Mouse (Mus musculus) kidney, postnatal 0 days (tissue): ENCODE measurements around the gene Fras1. TPM values are rescaled to one million over a fixed set of nuclear protein-coding genes. Genes with fewer than 3 reads are reported as not detected.

ENCODE experiments used
- ATAC-seq: fragments of 200-750 bp; cut with Nextera tagmentation; replicated peaks from 2 replicates; pipeline ENCODE4 v1.8.0; 2017; ENCODE audit warnings: low read depth, moderate number of reproducible peaks, moderate TSS enrichment, moderate library complexity; ENCODE audit not compliant: low FRiP score
- DNase-seq: peaks from one replicate; pipeline ENCODE4 v3.0.0-alpha.2; 2016; ENCODE audit warnings: low spot score
- H3K27ac ChIP-seq: fragments of 300-500 bp; sonication (generic); 2 replicates; pipeline ENCODE4 v1.5.1; 2014; ENCODE audit warnings: mild to moderate bottlenecking
- H3K27me3 ChIP-seq: fragments of 300-500 bp; sonication (generic); 2 replicates; pipeline ENCODE4 v1.6.1; 2014; ENCODE audit warnings: low read length, mixed read lengths; ENCODE audit not compliant: insufficient read depth
- H3K36me3 ChIP-seq: fragments of 300-500 bp; sonication (generic); 2 replicates; pipeline ENCODE4 v1.6.1; 2014; ENCODE audit warnings: low read length, mixed read lengths; ENCODE audit not compliant: insufficient read depth
- H3K4me1 ChIP-seq: fragments of 300-500 bp; sonication (generic); replicated peaks from 2 replicates; pipeline ENCODE4 v1.6.1; 2014; ENCODE audit warnings: antibody characterized with exemption, low read length, mixed read lengths; ENCODE audit not compliant: insufficient read depth
- H3K4me2 ChIP-seq: fragments of 300-500 bp; sonication (generic); 2 replicates; pipeline ENCODE4 v1.6.1; 2014; ENCODE audit warnings: mild to moderate bottlenecking, low read length, moderate library complexity, mixed read lengths
- H3K4me3 ChIP-seq: fragments of 300-500 bp; sonication (generic); replicated peaks from 2 replicates; pipeline ENCODE4 v1.5.1; 2014; ENCODE audit warnings: low read depth, low read length
- H3K9ac ChIP-seq: fragments of 300-500 bp; sonication (generic); 2 replicates; pipeline ENCODE4 v1.6.1; 2014; ENCODE audit warnings: low read depth, low read length
- H3K9me3 ChIP-seq: fragments of 300-500 bp; sonication (generic); replicated peaks from 2 replicates; pipeline ENCODE4 v1.6.1; 2016; ENCODE audit warnings: low read length, inconsistent platforms, mixed read lengths
- CTCF ChIP-seq: IDR thresholded peaks from 2 replicates; pipeline ENCODE4 v1.5.1; 2016; ENCODE audit warnings: antibody characterized with exemption, low read depth, mild to moderate bottlenecking, moderate library complexity
- WGBS: fragments of 180-500 bp; shearing (Covaris S2); extraction: QIAGEN DNeasy Blood & Tissue Kit; methylation state at CpG from one replicate; pipeline ENCODE4 v1.1.7; 2014; 5-methylcytosine and 5-hydroxymethylcytosine counted together
- polyA plus RNA-seq: library from polyadenylated mRNA; unstranded; fragments of >200 nt; fragmentation: Nextera tagmentation; extraction: Ambion mirVana; gene quantifications from 2 replicates; pipeline ENCODE4 v1.2.1, GENCODE M21; 2015

The Fras1 gene
- polyA plus RNA-seq, 1 experiment from 2014 or later, result 15.8 TPM

DNA sequence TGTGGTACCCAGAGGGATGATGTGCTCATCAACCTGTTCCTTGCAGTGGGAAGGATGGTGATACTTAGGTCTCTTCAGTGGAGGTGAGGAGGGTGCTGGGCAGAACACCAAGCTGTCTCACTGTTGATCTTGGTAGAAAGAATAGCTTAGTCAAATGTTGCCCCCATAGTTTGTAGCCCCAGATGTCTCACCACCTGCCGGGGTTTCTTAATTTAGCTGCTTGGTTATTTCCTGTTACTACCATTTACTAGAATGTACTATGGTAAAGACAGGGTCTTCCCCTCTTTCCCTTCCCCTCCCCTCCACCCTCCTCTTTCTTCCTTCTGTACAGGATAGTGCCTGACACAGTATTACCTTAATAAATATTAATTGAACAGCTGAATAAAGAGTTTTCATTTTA, 118.7 kb downstream of the Fras1 start:
- H3K4me3 ChIP-seq, result no peak overlapping the region
- DNase-seq (no peak), ATAC-seq (no peak)
- H3K27ac ChIP-seq, result no peak overlapping the region
- H3K4me2 ChIP-seq, result no peak overlapping the region
- H3K27me3 ChIP-seq, result no peaks in the 10 kb centered on the region
- no peak overlapping the region for H3K9ac ChIP-seq
- WGBS, result 88% methylated on average over 1 of the region's 1 CpGs
- H3K4me1 ChIP-seq, result no peaks in the 10 kb centered on the region
- H3K36me3 ChIP-seq, result no peaks in the 10 kb centered on the region
- no peaks in the 10 kb centered on the region for H3K9me3 ChIP-seq
- no peak for TF ChIP-seq CTCF

DNA sequence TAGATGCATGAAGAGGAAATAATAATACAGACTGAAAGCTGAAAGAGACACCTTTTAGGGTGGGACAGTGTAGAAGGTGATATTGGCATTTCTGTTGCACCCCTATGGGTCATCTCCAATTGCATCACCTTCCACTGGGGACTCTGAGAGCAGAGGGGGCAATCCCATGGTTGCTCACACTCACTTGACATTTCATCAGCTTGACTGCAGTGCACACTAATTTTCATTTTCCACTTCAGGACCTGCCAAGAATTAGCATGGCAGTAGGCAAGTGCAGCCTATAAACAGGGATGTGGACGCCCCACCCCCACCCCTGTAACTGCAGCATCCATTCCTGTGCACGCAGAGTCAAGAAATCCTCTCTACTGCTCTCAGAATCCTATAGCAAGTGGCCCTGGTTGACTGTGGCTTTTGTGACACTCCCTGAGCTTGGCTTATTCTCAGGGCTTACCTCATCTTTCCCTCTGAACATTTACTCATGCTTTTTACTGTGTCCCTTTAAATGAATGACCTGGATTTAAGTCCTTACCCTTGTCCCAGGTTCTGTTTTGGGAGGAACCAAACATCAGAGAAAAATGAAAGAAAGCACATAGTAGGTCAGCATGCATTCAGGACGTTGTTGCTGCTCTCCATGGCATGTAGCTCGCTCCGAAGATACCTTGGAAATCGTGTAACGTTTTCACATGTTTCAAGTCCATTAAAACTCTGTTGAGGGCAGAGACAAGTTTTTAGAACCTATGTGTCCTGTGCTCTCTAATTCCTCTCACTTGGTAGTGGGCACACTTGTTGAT, 120.9 kb downstream of the Fras1 start:
- Histone ChIP-seq H3K4me2 (no peak overlapping the region), H3K4me3 (no peak overlapping the region), H3K36me3 (no peaks in the 10 kb centered on the region), H3K27ac (no peak overlapping the region), H3K9ac (no peak overlapping the region), H3K27me3 (no peaks in the 10 kb centered on the region), H3K9me3 (no peaks in the 10 kb centered on the region), H3K4me1 (no peaks in the 10 kb centered on the region)
- DNase-seq (no peak), ATAC-seq (no peak)
- no peak for TF ChIP-seq CTCF
- WGBS, result 91% methylated on average over 7 of the region's 7 CpGs

DNA sequence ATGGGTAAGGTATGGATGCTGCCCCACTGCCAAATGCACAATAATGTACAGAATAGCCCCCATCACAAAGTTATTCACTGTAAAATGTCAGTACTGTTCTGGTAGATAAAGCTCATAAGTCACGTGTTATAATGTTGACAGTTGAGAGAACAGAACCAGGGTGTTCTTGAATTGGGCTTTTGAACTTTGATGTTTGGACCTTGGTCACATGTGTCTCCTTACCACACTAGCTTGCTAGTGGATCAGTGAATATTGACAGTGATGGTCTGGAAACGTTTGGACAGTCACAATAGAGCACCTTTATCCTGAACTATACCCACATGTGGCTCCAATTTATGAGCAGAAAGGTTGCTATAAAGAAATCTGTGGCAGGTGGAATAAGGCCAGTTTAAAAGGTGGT, 124.3 kb downstream of the Fras1 start:
- Histone ChIP-seq H3K4me2 (no peak overlapping the region), H3K4me1 (no peaks in the 10 kb centered on the region), H3K4me3 (no peak overlapping the region), H3K27me3 (no peaks in the 10 kb centered on the region), H3K9me3 (no peaks in the 10 kb centered on the region), H3K27ac (no peak overlapping the region), H3K9ac (no peak overlapping the region), H3K36me3 (no peaks in the 10 kb centered on the region)
- WGBS, result 58% methylated on average over 2 of the region's 2 CpGs
- ATAC-seq (no peak), DNase-seq (no peak)
- no peak for TF ChIP-seq CTCF

- DNase-seq (no peak), ATAC-seq (no peak)
- no peak for TF ChIP-seq CTCF
- Histone ChIP-seq H3K9ac (no peak overlapping the region), H3K4me1 (no peaks in the 10 kb centered on the region), H3K36me3 (no peaks in the 10 kb centered on the region), H3K4me2 (no peak overlapping the region), H3K4me3 (no peak overlapping the region), H3K9me3 (no peaks in the 10 kb centered on the region), H3K27ac (no peak overlapping the region), H3K27me3 (no peaks in the 10 kb centered on the region)
- WGBS, result 70% methylated on average over 4 of the region's 4 CpGs
These were observed 128.0 kb downstream of the Fras1 start for GRCm38 (mm10) chr5:96501783-96502182.

DNA sequence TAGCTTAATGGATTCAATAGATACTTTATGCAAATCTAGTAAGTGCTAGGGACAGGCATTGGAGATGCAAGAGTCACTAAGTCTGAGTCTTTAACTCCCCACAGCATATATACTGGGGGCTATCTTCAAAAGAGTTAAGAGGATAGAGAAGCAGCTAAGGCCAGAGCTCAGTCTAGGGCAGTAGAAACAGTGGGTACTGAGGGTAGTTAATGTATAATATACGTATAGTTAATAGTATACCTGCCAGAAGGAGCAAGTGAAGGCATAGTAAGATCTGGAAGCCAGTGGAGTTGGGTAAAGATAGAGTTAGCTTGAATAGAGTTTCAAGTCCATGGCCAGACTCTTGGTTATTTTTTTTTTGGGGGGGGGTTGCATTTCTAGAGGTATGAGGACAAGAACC, 128.6 kb downstream of the Fras1 start:
- Histone ChIP-seq H3K27ac (peak overlapping the region; percentile 11; the same call in 1 of the 2 replicates), H3K9me3 (no peaks in the 10 kb centered on the region), H3K4me2 (no peak overlapping the region), H3K4me3 (no peak overlapping the region), H3K9ac (no peak overlapping the region), H3K36me3 (no peaks in the 10 kb centered on the region), H3K27me3 (no peaks in the 10 kb centered on the region), H3K4me1 (no peaks in the 10 kb centered on the region)
- peak; percentile 21 for DNase-seq
- TF ChIP-seq CTCF, result no peak
- 68% methylated on average over 1 of the region's 1 CpGs for WGBS
- no peak for ATAC-seq

DNA sequence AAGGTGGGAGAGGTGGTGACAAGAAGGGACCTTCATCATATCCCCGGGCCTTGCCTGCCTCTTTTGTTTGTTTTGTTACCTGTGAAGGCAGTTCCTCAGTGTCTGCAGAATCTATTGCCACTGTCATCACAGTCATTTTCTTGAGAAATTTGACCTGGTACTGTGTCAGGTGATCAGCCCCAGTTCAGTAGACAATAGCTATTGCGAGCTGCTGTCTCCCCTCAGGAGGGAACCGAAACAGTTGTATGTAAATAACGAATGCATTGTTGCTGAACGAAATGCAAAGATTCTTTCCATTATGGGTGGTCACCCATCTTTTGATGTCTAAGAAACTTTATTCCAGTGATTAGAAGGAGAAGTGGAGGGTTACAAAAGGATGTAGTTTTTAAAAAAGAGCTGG, 137.2 kb downstream of the Fras1 start:
- H3K4me3 ChIP-seq, result no peak overlapping the region
- H3K9ac ChIP-seq, result no peak overlapping the region
- H3K4me2 ChIP-seq, result no peak overlapping the region
- no peaks in the 10 kb centered on the region for H3K36me3 ChIP-seq
- 75% methylated on average over 5 of the region's 5 CpGs for WGBS
- no peak for ATAC-seq
- H3K27me3 ChIP-seq, result no peaks in the 10 kb centered on the region
- TF ChIP-seq CTCF, result no peak
- DNase-seq, result no peak
- no peak overlapping the region for H3K27ac ChIP-seq
- no peaks in the 10 kb centered on the region for H3K9me3 ChIP-seq
- no peaks in the 10 kb centered on the region for H3K4me1 ChIP-seq

- no peak for TF ChIP-seq CTCF
- 82% methylated on average over 4 of the region's 4 CpGs for WGBS
These were observed 139.6 kb downstream of the Fras1 start for GRCm38 (mm10) chr5:96513327-96513726.

More at GRCm38 (mm10) chr5:96513327-96513726, 139.6 kb downstream of the Fras1 start:
- Histone ChIP-seq H3K4me1 (no peaks in the 10 kb centered on the region), H3K36me3 (no peaks in the 10 kb centered on the region), H3K27me3 (no peaks in the 10 kb centered on the region), H3K9me3 (no peaks in the 10 kb centered on the region), H3K9ac (no peak overlapping the region), H3K27ac (no peak overlapping the region), H3K4me3 (no peak overlapping the region), H3K4me2 (no peak overlapping the region)
- ATAC-seq (no peak), DNase-seq (no peak)
